ENCODE assay signal across 8 mouse cellular contexts in genomic region chr3:124320821-124321576, GRCm38 (mm10). TPM values are rescaled to one million over a fixed set of nuclear protein-coding genes. Genes with fewer than 3 reads are reported as not detected.
DNase-seq lines count a peak whose midpoint lies in the region; ATAC-seq and TF ChIP-seq lines count a peak whose summit lies in the region.

Gene Tram1l1 (plus strand): TSS chr3:124320855.

- WGBS in embryonic facial prominence, embryonic 13.5 days = 3% methylated on average over 53 of the region's 53 CpGs
- 3% methylated on average over 52 of the region's 53 CpGs for WGBS in heart, postnatal 0 days
- 8% methylated on average over 53 of the region's 53 CpGs for WGBS in liver, postnatal 0 days (ENCODE audit: insufficient replicate concordance)

- H3K27me3 ChIP-seq in E14TG2a.4 (ENCODE audit: insufficient read depth, low read length) = peaks cover 14% of the 10 kb centered on the region
- H3K27me3 ChIP-seq in embryonic facial prominence, embryonic 13.5 days = no peaks in the 10 kb centered on the region
- H3K27me3 ChIP-seq in heart, postnatal 0 days (ENCODE audit: control insufficient read depth, insufficient read depth, low read length) = no peaks in the 10 kb centered on the region
- H3K27me3 ChIP-seq in liver, postnatal 0 days (ENCODE audit: insufficient read depth, low read length) = 0 out of 2 replicates have a peak, but pooled peaks cover 4% of the 10 kb centered on the region

- DNase-seq in adrenal gland, postnatal 25 days = peak; percentile 69
- peak; percentile 25 for DNase-seq in heart, postnatal 0 days (ENCODE audit: low spot score)
- peak; percentile 32 for DNase-seq in layer of hippocampus, adult 9-10 months (ENCODE audit: low spot score)
- peak; percentile 23 for DNase-seq in liver, postnatal 0 days
- peak; percentile 32 for DNase-seq in retina, adult 2 months (ENCODE audit: low read depth, low spot score)

- no peak for TF ChIP-seq EP300 in heart, postnatal 0 days (IDR thresholded peaks at IDR 0.05; ENCODE audit: low read depth)
- TF ChIP-seq EP300 in liver, postnatal 0 days (IDR thresholded peaks at IDR 0.05; ENCODE audit: low read depth) = no peak

- peak; percentile 88 for ATAC-seq in embryonic facial prominence, embryonic 13.5 days (ENCODE audit: insufficient number of reproducible peaks, insufficient read depth, low FRiP score, low TSS enrichment, low read depth)
- peak; percentile 58 for ATAC-seq in heart, postnatal 0 days (ENCODE audit: insufficient read depth, low read depth)
- no peak for ATAC-seq in liver, postnatal 0 days
- ATAC-seq in CD4-positive, CD25-positive, alpha-beta regulatory T cell, adult 4 months = no peak

- no peaks in the 10 kb centered on the region for H3K9me3 ChIP-seq in E14TG2a.4 (ENCODE audit: low read length)
- H3K9me3 ChIP-seq in embryonic facial prominence, embryonic 13.5 days = no peaks in the 10 kb centered on the region
- H3K9me3 ChIP-seq in heart, postnatal 0 days (replicated peaks; ENCODE audit: control insufficient read depth, low read length) = no peaks in the 10 kb centered on the region
- H3K9me3 ChIP-seq in liver, postnatal 0 days (ENCODE audit: low read length) = no peaks in the 10 kb centered on the region

- H3K27ac ChIP-seq in embryonic facial prominence, embryonic 13.5 days = peak within 1 kb of the TSS; percentile 22; the same call in 1 of the 2 replicates
- H3K27ac ChIP-seq in heart, postnatal 0 days (ENCODE audit: low read depth) = no peak within 1 kb of the TSS
- no peak within 1 kb of the TSS for H3K27ac ChIP-seq in liver, postnatal 0 days (ENCODE audit: low read depth)

- TF ChIP-seq CTCF in E14TG2a.4 (conservative IDR thresholded peaks at IDR 0.05; ENCODE audit: low read length) = no peak
- TF ChIP-seq CTCF in heart, postnatal 0 days (IDR thresholded peaks at IDR 0.05; ENCODE audit: low read depth) = no peak
- no peak for TF ChIP-seq CTCF in liver, postnatal 0 days (IDR thresholded peaks at IDR 0.05; ENCODE audit: low read depth)

- H3K4me1 ChIP-seq in E14TG2a.4 (replicated peaks; ENCODE audit: low read depth, low read length) = peaks cover 8% of the 10 kb centered on the region; the same call in 1 of the 2 replicates
- peaks cover 15% of the 10 kb centered on the region for H3K4me1 ChIP-seq in embryonic facial prominence, embryonic 13.5 days
- H3K4me1 ChIP-seq in heart, postnatal 0 days (ENCODE audit: control insufficient read depth, insufficient read depth) = peaks cover 6% of the 10 kb centered on the region; the same call in 1 of the 2 replicates
- H3K4me1 ChIP-seq in liver, postnatal 0 days (ENCODE audit: insufficient read depth) = no peaks in the 10 kb centered on the region

- peak within 1 kb of the TSS; percentile 80 for H3K9ac ChIP-seq in embryonic facial prominence, embryonic 13.5 days
- H3K9ac ChIP-seq in heart, postnatal 0 days (replicated peaks; ENCODE audit: low read depth, low read length) = peak within 1 kb of the TSS; percentile 43
- H3K9ac ChIP-seq in liver, postnatal 0 days (replicated peaks) = no peak within 1 kb of the TSS

- H3K4me3 ChIP-seq in E14TG2a.4 (replicated peaks; ENCODE audit: low read length) = peak within 1 kb of the TSS; percentile 76
- peak within 1 kb of the TSS; percentile 69 for H3K4me3 ChIP-seq in embryonic facial prominence, embryonic 13.5 days
- H3K4me3 ChIP-seq in heart, postnatal 0 days (ENCODE audit: low read depth, low read length) = peak within 1 kb of the TSS; percentile 61
- peak within 1 kb of the TSS; percentile 46 for H3K4me3 ChIP-seq in liver, postnatal 0 days (ENCODE audit: low read depth, low read length)

- H3K4me2 ChIP-seq in embryonic facial prominence, embryonic 13.5 days = peak within 1 kb of the TSS; percentile 73
- H3K4me2 ChIP-seq in heart, postnatal 0 days (ENCODE audit: low read depth, low read length) = peak within 1 kb of the TSS; percentile 94
- H3K4me2 ChIP-seq in liver, postnatal 0 days (ENCODE audit: low read depth, low read length) = peak within 1 kb of the TSS; percentile 66

- H3K36me3 ChIP-seq in E14TG2a.4 (ENCODE audit: insufficient read depth, low read length) = no peaks in the 10 kb centered on the region
- no peaks in the 10 kb centered on the region for H3K36me3 ChIP-seq in embryonic facial prominence, embryonic 13.5 days
- H3K36me3 ChIP-seq in heart, postnatal 0 days (replicated peaks; ENCODE audit: control insufficient read depth, insufficient read depth, low read length) = no peaks in the 10 kb centered on the region
- H3K36me3 ChIP-seq in liver, postnatal 0 days (replicated peaks; ENCODE audit: insufficient read depth, low read length) = no peaks in the 10 kb centered on the region

RNA-seq across cellular contexts. Expression of gene Tram1l1, which starts in this region (rescaled TPM):
- 0.86 and 2.1 TPM in 2 replicates for total RNA-seq in adrenal gland, postnatal 25 days (2021)
- 14.4 and 15.0 TPM in 2 replicates for polyA plus RNA-seq in embryonic facial prominence, embryonic 13.5 days (2015; fragmentation: Nextera tagmentation; extraction: Ambion mirVana)
- total RNA-seq in heart, postnatal 0 days (2014; rRNA removed; ENCODE audit: low replicate concordance) = 0.04 and 1.4 TPM in 2 replicates
- 1.3 TPM in 2 replicates for polyA plus RNA-seq in heart, postnatal 0 days (2015; fragmentation: Nextera tagmentation; extraction: Ambion mirVana)
- polyA plus RNA-seq in liver, postnatal 0 days (2015; fragmentation: Nextera tagmentation; extraction: Ambion mirVana) = 0.05 and 0.08 TPM in 2 replicates
- polyA plus RNA-seq in CD4-positive, CD25-positive, alpha-beta regulatory T cell, adult 4 months (2017; shearing (Covaris generic)) = not detected

Comparison
In these comparisons a context has a peak if more than half of its experiments do, and no peak if none do; other contexts are left out.
1. Peak in DNase-seq, H3K4me3 ChIP-seq and H3K4me2 ChIP-seq in liver, postnatal 0 days; RNA of the gene not detected or under 1 TPM.
2. ATAC-seq: peak in embryonic facial prominence, embryonic 13.5 days (single experiment) and heart, postnatal 0 days (single experiment); none in liver, postnatal 0 days (single experiment) and CD4-positive, CD25-positive, alpha-beta regulatory T cell, adult 4 months (single experiment).
3. Peak in every context shown above with its lines, with median percentiles within 50 percentile points of each other: H3K4me3 ChIP-seq, DNase-seq and H3K4me2 ChIP-seq.